ENCODE assay signal across 22 mouse cellular contexts in genomic region chr5:17275346-17275745, GRCm38 (mm10).
DNase-seq lines count a peak whose midpoint lies in the region; ATAC-seq and TF ChIP-seq lines count a peak whose summit lies in the region.
"Had no signal": no experiment of that assay in that cellular context is flagged by ENCODE, and none has a peak within 500 bp of the region (broad histone marks: within the 10 kb centered on the region; RNA-seq: fewer than 3 reads in every experiment).

No protein-coding gene starts in this region.

- no peak for ATAC-seq in kidney, embryonic 15.5 days (replicated peaks; ENCODE audit: low FRiP score)
- no peak for ATAC-seq in kidney, embryonic 16.5 days (ENCODE audit: low FRiP score, low TSS enrichment)
- no peak for ATAC-seq in kidney, embryonic 14.5 days (ENCODE audit: low FRiP score, low TSS enrichment)
- ATAC-seq: activated CD4-positive, CD25-positive, alpha-beta regulatory T cell, adult 4 months; CD4-positive, CD25-positive, alpha-beta regulatory T cell, adult 4 months; Patski had no signal

- peak; percentile 22 for DNase-seq in heart, adult 11 months
- no peak for DNase-seq in heart, postnatal 36 days
- DNase-seq in kidney, adult 2 months = peak; percentile 51
- DNase-seq in kidney, adult 9 months = peak; percentile 63
- DNase-seq in kidney, postnatal 14 days = no peak
- DNase-seq: adrenal gland, adult 2 months; adrenal gland, adult 8-10 months; adrenal gland, postnatal 10 days; adrenal gland, postnatal 14 days; adrenal gland, postnatal 25 days; adrenal gland, postnatal 36 days; B cell, adult 2 months; cerebellum, adult 11 months; cerebellum, adult 11-12 months had no signal

- no peak for TF ChIP-seq CTCF in kidney, adult 2 months (conservative IDR thresholded peaks at IDR 0.05; ENCODE audit: insufficient read depth, insufficient read length, low read depth, low read length)

- no peaks in the 10 kb centered on the region for H3K36me3 ChIP-seq in kidney, adult 2 months (ENCODE audit: control insufficient read depth, insufficient read depth, low read length)
- no peaks in the 10 kb centered on the region for H3K36me3 ChIP-seq in kidney, embryonic 15.5 days
- no peaks in the 10 kb centered on the region for H3K36me3 ChIP-seq in kidney, embryonic 16.5 days (ENCODE audit: insufficient read depth, low read length)
- no peaks in the 10 kb centered on the region for H3K36me3 ChIP-seq in kidney, embryonic 14.5 days (ENCODE audit: control insufficient read depth, insufficient read depth, low read length)
- H3K36me3 ChIP-seq: G1E had no signal

- no peak for TF ChIP-seq POLR2A in kidney, adult 2 months (IDR thresholded peaks at IDR 0.05; ENCODE audit: low read depth, low read length)

- no peaks in the 10 kb centered on the region for H3K27me3 ChIP-seq in kidney, adult 2 months (replicated peaks; ENCODE audit: control insufficient read depth, insufficient read depth, low read length)
- no peaks in the 10 kb centered on the region for H3K27me3 ChIP-seq in kidney, embryonic 15.5 days
- H3K27me3 ChIP-seq in kidney, embryonic 16.5 days (ENCODE audit: insufficient read depth, low read length) = no peaks in the 10 kb centered on the region
- H3K27me3 ChIP-seq in kidney, embryonic 14.5 days (ENCODE audit: control insufficient read depth, insufficient read depth, low read length) = no peaks in the 10 kb centered on the region
- H3K27me3 ChIP-seq: CH12.LX, Patski had no signal

- intact Hi-C loops in heart, postnatal 36 days (cut with DNase I) = no loop called here

- no peak overlapping the region for H3K9ac ChIP-seq in kidney, embryonic 15.5 days
- no peak overlapping the region for H3K9ac ChIP-seq in kidney, embryonic 16.5 days (replicated peaks; ENCODE audit: low read length)
- no peak overlapping the region for H3K9ac ChIP-seq in kidney, embryonic 14.5 days (ENCODE audit: low read depth, low read length)

- H3K4me3 ChIP-seq in kidney, adult 2 months (ENCODE audit: insufficient read depth, low read depth, low read length) = no peak overlapping the region
- no peak overlapping the region for H3K4me3 ChIP-seq in kidney, embryonic 15.5 days (replicated peaks)
- no peak overlapping the region for H3K4me3 ChIP-seq in kidney, embryonic 16.5 days (ENCODE audit: low read length)
- H3K4me3 ChIP-seq in kidney, embryonic 14.5 days (ENCODE audit: low read length) = no peak overlapping the region

- H3K4me2 ChIP-seq in kidney, embryonic 15.5 days = no peak overlapping the region
- no peak overlapping the region for H3K4me2 ChIP-seq in kidney, embryonic 16.5 days (replicated peaks; ENCODE audit: low read depth, low read length)
- H3K4me2 ChIP-seq in kidney, embryonic 14.5 days (replicated peaks; ENCODE audit: low read depth, low read length) = no peak overlapping the region

- H3K4me1 ChIP-seq in kidney, adult 2 months (ENCODE audit: control insufficient read depth, insufficient read depth, low read length) = peaks cover 13% of the 10 kb centered on the region
- H3K4me1 ChIP-seq in kidney, embryonic 15.5 days = no peaks in the 10 kb centered on the region
- H3K4me1 ChIP-seq in kidney, embryonic 16.5 days (ENCODE audit: insufficient read depth, low read length) = peaks cover 4% of the 10 kb centered on the region; the same call in 1 of the 2 replicates
- H3K4me1 ChIP-seq in kidney, embryonic 14.5 days (ENCODE audit: control insufficient read depth, insufficient read depth, low read length) = no peaks in the 10 kb centered on the region

- no peaks in the 10 kb centered on the region for H3K9me3 ChIP-seq in kidney, embryonic 15.5 days (replicated peaks)
- 0 out of 2 replicates have a peak, but pooled peaks cover under 1% of the 10 kb centered on the region for H3K9me3 ChIP-seq in kidney, embryonic 16.5 days (ENCODE audit: low read length)
- no peaks in the 10 kb centered on the region for H3K9me3 ChIP-seq in kidney, embryonic 14.5 days (ENCODE audit: control insufficient read depth, low read length)
- H3K9me3 ChIP-seq: G1E had no signal

- WGBS in kidney, adult 2 months = 89% methylated on average over 2 of the region's 2 CpGs
- 87% methylated on average over 2 of the region's 2 CpGs for WGBS in kidney, embryonic 15.5 days
- WGBS in kidney, embryonic 16.5 days = 95% methylated on average over 2 of the region's 2 CpGs
- WGBS in kidney, embryonic 14.5 days = 88% methylated on average over 2 of the region's 2 CpGs

- H3K27ac ChIP-seq in kidney, adult 2 months (ENCODE audit: insufficient read depth, low read depth, low read length) = peak overlapping the region; percentile 85; the same call in 1 of the 2 replicates
- H3K27ac ChIP-seq in kidney, embryonic 15.5 days = no peak overlapping the region
- peak overlapping the region; percentile 70 for H3K27ac ChIP-seq in kidney, embryonic 16.5 days (ENCODE audit: low read length)
- H3K27ac ChIP-seq in kidney, embryonic 14.5 days (ENCODE audit: low read depth, low read length) = no peak overlapping the region

Comparison
In these comparisons a context has a peak if more than half of its experiments do, and no peak if none do; other contexts are left out.
1. DNase-seq: peak in heart, adult 11 months (single experiment), kidney, adult 2 months (single experiment) and kidney, adult 9 months (single experiment); none in heart, postnatal 36 days (0 of 2) and kidney, postnatal 14 days (single experiment).
2. H3K27ac ChIP-seq: peak in kidney, adult 2 months (single experiment) and kidney, embryonic 16.5 days (single experiment); none in kidney, embryonic 15.5 days (single experiment) and kidney, embryonic 14.5 days (single experiment).